Mouse (Mus musculus): Measurements from ENCODE around the gene Aig1. TPM values are rescaled to one million over a fixed set of nuclear protein-coding genes. Genes with fewer than 3 reads are reported as not detected.

Gene Aig1
- polyA plus RNA-seq, 1 experiment from 2014 or later = 22.9 TPM

- no peak for DNase-seq (ENCODE audit: low spot score)
Measured at GRCm38 (mm10) chr10:13850071-13850470, 18.7 kb downstream of the Aig1 start.

DNA sequence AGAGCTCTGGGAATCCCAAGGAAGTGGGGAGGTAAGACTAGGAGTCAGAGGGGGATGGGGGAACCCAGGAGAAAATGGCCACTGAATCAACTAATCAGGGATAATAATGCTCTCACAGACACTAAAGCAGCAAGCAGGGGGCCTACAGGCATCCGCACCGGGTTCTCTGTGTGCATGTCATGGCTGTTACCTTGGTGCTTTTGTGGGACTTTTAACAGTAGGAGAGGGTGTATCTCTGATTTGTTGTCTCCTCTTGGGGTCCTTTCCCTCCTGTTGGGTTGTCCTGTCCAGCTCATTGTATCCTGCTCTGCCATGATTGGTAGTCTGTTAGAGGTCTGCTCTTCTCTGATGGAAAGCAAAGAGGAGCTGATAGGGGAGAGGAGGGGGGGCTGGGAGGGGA is 19.6 kb downstream of the Aig1 start:
- DNase-seq (ENCODE audit: low spot score) = no peak

DNA sequence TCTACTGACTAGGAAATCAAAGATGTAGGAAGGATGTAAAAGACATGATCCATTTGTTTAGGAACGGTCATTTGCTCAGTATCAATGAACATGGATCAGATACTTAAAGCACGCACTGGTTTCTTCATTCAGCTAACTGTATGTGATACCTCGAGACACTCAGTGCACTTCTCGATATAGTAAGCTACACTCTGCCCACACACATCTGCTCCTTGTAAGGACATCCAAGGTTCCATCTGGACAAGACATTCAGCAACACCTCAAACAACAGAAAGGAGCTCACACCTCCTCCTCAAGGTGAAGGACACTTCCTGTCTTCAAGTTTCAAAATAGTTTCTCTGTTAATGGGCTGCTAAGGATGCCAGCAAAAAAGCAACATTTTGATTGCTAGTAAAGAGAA is 23.9 kb downstream of the Aig1 start:
- DNase-seq (ENCODE audit: low spot score) = no peak

GRCm38 (mm10) chr10:13843746-13844145 is 25.0 kb downstream of the Aig1 start:
- DNase-seq (ENCODE audit: low spot score) = no peak

DNA sequence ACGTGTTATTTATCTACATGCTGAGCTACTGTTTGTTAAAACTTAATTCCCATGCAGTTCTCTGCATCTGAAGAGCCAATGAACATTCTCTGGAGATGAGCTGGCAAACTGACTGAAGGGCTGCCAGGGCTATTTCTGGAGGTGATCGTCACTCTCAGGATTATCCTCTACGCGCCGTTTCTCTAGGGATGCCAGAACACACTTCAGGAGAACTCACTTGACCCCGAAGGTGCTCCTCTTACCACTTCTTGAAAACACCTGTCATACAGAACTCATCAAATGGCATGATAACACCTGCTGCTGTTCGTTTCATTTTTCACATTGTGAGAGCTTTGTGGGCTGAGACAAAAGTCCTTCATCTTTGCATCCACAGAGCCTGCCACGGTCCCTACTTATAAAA is 25.9 kb downstream of the Aig1 start:
- no peak for DNase-seq (ENCODE audit: low spot score)

DNA sequence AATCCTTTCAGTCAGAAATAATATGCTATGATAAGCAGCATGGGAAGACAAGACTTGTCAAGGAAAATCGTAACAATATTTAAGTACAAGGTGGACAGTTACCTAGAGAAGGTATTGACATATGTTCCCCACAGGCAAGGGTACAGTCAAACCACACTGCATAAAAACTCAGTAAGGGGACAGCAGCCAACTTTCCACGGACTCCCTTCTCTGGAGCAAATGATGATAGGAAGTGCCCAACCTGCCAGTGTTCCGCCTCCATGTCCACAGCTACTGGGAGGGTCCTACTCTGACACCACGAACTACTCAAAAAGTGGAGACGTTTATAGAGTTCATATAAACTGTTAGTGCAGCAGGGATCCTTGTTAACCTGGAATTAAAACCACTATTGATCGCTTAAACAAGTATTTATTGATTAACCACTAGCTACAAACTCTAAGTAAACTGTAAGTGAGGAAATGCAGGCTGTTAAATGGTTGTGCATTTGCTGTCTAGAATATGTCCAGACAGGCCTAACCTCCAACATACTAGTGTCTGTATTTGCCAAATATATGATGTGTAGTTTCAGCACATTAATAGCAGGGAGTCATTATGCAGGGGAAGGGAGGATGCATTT is 30.2 kb downstream of the Aig1 start:
- no peak for DNase-seq (ENCODE audit: low spot score)

- no peak for DNase-seq (ENCODE audit: low spot score)
Measured at GRCm38 (mm10) chr10:13837709-13838456, 30.9 kb downstream of the Aig1 start.

DNA sequence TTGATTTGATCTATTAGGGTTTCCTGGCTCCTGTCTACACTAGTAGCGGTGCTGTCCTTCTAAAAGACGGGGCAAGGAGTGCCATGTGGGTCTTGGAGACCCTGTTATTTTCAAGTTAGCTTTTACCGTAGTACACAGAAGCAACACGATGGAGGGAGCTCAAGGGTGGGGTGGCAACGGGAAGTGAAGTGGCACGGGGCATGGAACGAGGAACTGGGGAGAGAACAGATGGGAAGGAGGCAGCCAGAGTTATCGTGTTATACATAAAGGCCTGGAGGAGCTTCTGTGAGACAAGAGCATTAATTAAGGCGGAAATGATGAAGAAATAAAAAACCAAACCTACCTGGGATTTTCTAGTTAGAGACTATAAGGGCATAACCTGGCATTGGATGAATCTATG is 31.8 kb downstream of the Aig1 start:
- no peak for DNase-seq (ENCODE audit: low spot score)

DNA sequence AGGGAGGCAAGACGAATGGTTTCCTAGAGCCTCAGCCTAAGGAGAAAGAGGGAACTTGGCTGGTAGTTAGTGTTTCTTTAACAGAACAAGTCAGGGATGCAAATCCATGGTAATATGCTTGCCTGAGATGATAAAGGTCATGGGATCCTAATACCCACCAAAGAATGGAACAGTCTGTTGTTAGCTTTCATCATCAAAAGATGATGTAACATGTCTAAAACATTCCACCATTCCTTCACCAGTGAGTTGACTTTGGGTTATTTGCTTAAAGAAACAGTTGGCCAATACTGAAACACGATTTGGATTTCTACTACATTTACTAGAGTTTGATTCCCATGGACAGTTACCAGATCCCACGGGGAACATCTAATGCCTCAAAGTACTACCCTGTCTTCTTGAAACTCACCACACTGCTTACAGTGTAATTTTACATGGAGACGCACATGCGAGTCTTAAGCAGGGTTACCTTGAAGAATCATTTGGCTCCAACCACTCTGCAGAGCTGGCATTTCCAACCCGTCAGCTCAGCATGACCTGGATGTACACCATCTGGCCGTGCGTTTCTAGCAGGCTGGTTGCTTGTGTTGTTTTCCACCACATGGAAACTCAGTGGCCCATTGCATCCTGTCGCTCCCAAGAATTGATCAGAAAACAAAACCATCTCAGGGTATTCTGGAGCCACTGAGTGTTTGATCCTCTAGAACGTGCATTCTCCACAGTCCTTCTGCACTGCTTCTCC is 32.9 kb downstream of the Aig1 start:
- DNase-seq (ENCODE audit: low spot score) = no peak

- no peak for DNase-seq (ENCODE audit: low spot score)
Measured at GRCm38 (mm10) chr10:13834056-13834455, 34.7 kb downstream of the Aig1 start.

- DNase-seq (ENCODE audit: low spot score) = no peak
Measured at GRCm38 (mm10) chr10:13833066-13833566, 35.7 kb downstream of the Aig1 start.

DNA sequence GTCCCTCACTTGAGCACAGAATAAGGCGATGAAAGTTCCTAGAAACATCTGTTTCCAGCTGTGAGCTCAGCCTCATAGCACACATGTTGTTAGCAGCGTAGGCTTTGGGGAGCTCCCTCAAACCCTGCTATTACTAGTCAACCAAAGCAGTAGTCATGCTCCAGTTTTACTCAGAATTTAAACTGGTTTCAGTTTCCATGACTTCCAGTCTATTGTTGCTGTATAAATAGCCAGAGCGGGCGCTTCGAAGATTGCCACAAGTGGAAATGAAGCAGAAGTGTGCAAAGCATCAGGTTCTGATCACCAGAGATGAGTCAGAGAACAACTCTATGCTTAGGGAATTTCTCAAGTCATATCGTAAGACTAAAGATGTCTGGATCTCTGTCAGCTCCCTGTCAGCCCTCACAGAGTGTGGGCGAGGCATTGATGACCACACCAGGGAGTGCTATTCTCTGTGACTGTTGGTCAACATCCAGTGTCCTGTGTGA is 36.2 kb downstream of the Aig1 start:
- no peak for DNase-seq (ENCODE audit: low spot score)

DNA sequence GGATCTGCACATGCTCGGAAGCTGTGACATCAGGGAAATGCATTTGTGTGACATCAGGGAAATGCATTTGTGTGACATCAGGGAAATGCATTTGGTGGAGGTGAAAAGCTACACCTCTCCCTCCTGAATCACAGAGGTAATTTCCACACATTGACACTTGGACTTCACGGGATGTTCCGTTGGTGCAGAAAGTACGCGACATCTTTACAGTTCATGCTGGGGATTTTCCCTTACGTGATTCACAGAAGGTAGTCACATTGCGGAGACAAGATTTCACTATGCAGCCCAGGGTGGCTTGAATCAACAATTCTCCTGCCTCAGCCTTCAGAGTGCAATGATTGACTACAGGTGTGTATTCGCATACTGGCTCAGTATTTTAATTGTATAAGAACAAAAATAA is 41.6 kb downstream of the Aig1 start:
- no peak for DNase-seq (ENCODE audit: low spot score)

DNA sequence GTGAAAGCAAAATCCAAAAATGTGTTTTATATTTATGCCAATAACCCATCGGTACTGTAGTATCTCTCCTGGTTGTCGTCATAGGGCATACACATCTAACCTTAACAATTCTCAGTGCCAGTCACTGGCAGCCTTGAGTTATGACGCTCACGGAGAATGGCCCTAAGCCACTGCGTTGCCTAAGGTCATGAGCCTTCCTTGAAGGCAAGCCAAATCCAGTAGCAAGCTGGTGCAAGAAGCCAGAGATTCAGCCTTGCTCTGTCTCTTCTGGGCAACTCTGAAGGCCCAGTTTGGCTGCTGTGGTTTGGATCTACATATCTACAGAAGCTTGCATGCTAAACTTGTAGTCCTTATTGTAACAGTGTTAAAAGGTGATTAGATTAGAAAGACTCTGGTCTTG is 55.2 kb downstream of the Aig1 start:
- DNase-seq (ENCODE audit: low spot score) = no peak

DNA sequence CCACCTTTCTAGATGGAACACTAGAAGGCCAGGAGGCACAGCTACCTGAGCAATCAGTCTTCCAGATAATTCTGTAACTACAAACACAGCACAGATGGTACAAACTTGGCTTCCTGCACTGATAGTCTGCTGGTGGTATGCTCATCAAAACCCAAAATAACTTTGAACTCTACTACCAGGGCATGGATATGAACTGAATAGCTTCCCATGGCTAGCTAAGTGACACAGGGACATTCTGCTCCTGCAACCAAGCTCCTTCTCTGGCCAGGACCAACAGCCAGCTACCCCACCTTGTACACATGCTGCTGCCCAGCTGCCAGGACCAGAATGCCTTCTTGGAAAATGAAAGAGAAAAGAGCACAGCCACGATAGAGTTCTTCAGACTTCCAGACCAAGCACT is 60.5 kb downstream of the Aig1 start:
- DNase-seq (ENCODE audit: low spot score) = no peak

DNA sequence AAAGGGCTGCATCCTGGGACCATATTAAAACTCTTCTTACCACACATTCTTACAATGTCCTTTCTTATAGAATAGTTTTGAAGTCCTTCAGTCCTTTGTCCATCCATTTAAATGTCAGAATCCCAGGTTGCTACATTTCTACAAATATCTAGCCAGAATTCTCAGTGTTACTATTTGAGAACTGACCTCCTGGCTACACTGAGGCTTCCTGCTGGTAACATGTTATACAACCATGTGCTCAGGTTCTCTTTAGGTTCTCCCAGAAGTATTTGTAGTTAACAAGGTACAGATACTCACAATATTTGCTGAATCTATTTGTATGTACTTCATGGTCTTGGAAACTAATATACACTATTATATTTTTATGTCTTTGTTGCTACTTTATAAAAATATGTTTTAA is 62.0 kb downstream of the Aig1 start:
- DNase-seq (ENCODE audit: low spot score) = no peak

- no peak for DNase-seq (ENCODE audit: low spot score)
Measured at GRCm38 (mm10) chr10:13801296-13801695, 67.5 kb downstream of the Aig1 start.

DNA sequence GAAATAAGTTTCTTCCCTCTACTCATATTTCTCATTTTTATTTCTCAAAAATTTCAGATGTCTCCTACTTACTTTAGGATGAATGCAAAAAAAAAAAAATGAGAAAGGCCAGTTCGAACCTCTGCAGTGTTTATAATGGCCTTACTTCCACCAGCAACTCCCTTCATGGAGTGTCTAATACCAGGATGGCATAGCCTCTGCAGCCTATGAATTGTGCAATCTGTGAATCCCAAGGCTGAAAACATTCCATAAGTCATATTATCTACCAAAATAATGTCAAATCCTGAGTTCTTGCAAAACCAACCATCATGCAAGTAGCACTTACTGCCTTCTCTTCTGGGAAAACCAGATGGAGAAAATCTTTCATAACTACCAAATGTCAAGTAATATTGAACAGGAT is 75.3 kb downstream of the Aig1 start:
- no peak for DNase-seq (ENCODE audit: low spot score)

DNA sequence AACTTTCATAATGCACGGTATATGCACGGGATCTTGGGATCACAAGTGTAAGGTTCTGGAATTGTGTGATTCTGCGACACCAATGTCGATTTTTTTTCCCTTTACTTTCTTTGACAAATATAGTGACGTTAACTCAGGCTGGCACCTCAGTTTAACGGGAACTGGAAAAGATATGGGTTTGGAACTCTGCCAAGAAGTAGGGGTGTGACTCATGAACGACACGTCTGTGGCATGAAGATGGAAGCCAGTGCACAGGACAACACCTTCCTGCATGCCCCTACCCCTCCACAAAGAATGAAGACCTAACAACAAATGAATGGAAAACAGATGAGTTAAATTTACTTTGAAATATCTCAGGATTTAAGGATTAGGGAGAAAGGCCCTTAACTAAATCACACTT is 76.0 kb downstream of the Aig1 start:
- DNase-seq (ENCODE audit: low spot score) = no peak

DNA sequence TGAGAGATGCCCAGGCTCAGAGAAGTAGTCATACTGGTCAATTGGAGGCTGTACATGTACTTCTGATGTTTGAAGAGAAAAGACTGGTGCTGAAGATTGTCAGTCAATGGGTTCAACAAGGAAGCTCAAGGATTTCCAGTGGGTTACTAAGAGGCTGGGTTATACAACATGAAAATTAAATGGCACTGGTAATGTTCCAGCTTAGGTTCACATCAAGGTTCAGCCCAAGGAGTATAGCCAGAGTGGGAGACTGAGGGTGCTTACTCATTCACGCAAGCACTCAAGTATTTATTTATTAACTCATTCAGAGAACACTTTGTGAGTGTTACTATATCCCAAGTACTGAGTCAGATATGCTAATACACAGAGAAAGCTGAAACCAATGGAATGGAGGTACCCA is 79.2 kb downstream of the Aig1 start:
- DNase-seq (ENCODE audit: low spot score) = no peak

GRCm38 (mm10) chr10:13788057-13788456 is 80.7 kb downstream of the Aig1 start:
- DNase-seq (ENCODE audit: low spot score) = no peak

GRCm38 (mm10) chr10:13782774-13783173 is 86.0 kb downstream of the Aig1 start:
- DNase-seq (ENCODE audit: low spot score) = no peak
